Mouse (Mus musculus): ENCODE data around the gene Olfr450. TPM values are rescaled to one million over a fixed set of nuclear protein-coding genes. Genes with fewer than 3 reads are reported as not detected.
A peak's percentile ranks its signal among the peaks of the same experiment; 100 is the strongest.

The Olfr450 gene
- total and polyA plus RNA-seq, 2 experiments from 2014 or later = not detected

DNA sequence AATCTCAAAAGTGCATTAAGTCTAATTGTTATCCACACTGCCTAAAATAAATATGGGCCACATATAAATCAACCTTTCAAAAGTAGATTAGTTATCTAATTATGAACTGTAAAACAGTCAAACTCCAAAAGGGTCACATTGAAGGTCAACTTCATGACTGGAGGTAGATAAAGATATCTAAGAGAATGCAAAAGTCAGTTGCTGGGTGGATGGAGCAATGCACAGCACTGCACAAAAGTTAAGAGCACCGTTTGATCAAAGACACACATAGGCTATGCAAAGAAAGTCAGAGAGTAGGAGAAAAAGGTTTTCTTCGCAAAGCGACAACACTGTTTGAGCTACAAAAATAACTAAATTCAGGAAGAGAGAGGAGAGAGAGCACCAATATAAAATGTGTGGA, 16.8 kb upstream of the Olfr450 start:
- H3K4me2 ChIP-seq (ENCODE audit: low read depth, low read length) = no peak overlapping the region
- H3K27me3 ChIP-seq (ENCODE audit: control insufficient read depth, insufficient read depth, low read length) = no peaks in the 10 kb centered on the region
- H3K27ac ChIP-seq (ENCODE audit: low read depth) = no peak overlapping the region
- H3K4me3 ChIP-seq (ENCODE audit: low read depth, low read length) = no peak overlapping the region
- DNase-seq (ENCODE audit: low spot score) = no peak
- TF ChIP-seq EP300 (IDR thresholded peaks at IDR 0.05; ENCODE audit: low read depth) (no peak), CTCF (IDR thresholded peaks at IDR 0.05; ENCODE audit: low read depth) (no peak)
- H3K36me3 ChIP-seq (replicated peaks; ENCODE audit: control insufficient read depth, insufficient read depth, low read length) = no peaks in the 10 kb centered on the region
- H3K9me3 ChIP-seq (replicated peaks; ENCODE audit: control insufficient read depth, low read length) = no peaks in the 10 kb centered on the region
- ATAC-seq (ENCODE audit: insufficient read depth, low read depth) = no peak
- H3K4me1 ChIP-seq (ENCODE audit: control insufficient read depth, insufficient read depth) = no peaks in the 10 kb centered on the region
- 77% methylated on average over 3 of the region's 3 CpGs for WGBS
- no peak overlapping the region for H3K9ac ChIP-seq (replicated peaks; ENCODE audit: low read depth, low read length)

DNA sequence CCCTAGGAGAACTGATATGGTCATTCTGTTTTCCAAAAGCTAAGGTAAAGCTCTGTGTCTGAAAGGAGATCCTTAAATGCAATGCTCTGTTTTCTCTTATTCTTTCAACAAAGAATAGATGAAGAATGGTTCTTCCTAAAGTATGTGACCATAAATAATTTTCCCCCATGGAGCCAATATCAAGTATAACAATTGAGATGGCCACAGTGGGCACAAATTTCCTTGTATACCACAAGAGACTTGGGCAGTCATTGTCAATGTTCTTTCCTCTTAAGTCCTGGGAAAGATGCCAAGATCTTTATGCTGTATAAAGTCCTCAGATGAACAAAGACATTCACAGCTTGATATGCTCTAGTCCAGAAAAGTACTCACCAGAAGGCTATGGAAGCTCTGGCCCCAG, 22.3 kb downstream of the Olfr450 start, which contains the start of gene Olfr449:
Olfr449 (plus strand) TSS at position 301 of the 400 bp plus-strand sequence.
- Histone ChIP-seq H3K27me3 (ENCODE audit: control insufficient read depth, insufficient read depth, low read length) (no peaks in the 10 kb centered on the region), H3K9me3 (replicated peaks; ENCODE audit: control insufficient read depth, low read length) (no peaks in the 10 kb centered on the region), H3K36me3 (replicated peaks; ENCODE audit: control insufficient read depth, insufficient read depth, low read length) (no peaks in the 10 kb centered on the region), H3K4me2 (ENCODE audit: low read depth, low read length) (no peak within 1 kb of the TSS), H3K4me3 (ENCODE audit: low read depth, low read length) (no peak within 1 kb of the TSS), H3K4me1 (ENCODE audit: control insufficient read depth, insufficient read depth) (no peaks in the 10 kb centered on the region), H3K9ac (replicated peaks; ENCODE audit: low read depth, low read length) (no peak within 1 kb of the TSS), H3K27ac (ENCODE audit: low read depth) (no peak within 1 kb of the TSS)
- no peak for ATAC-seq (ENCODE audit: insufficient read depth, low read depth)
- DNase-seq (ENCODE audit: low spot score) = no peak
- no peak for TF ChIP-seq CTCF (IDR thresholded peaks at IDR 0.05; ENCODE audit: low read depth)
- no peak for TF ChIP-seq EP300 (IDR thresholded peaks at IDR 0.05; ENCODE audit: low read depth)

DNA sequence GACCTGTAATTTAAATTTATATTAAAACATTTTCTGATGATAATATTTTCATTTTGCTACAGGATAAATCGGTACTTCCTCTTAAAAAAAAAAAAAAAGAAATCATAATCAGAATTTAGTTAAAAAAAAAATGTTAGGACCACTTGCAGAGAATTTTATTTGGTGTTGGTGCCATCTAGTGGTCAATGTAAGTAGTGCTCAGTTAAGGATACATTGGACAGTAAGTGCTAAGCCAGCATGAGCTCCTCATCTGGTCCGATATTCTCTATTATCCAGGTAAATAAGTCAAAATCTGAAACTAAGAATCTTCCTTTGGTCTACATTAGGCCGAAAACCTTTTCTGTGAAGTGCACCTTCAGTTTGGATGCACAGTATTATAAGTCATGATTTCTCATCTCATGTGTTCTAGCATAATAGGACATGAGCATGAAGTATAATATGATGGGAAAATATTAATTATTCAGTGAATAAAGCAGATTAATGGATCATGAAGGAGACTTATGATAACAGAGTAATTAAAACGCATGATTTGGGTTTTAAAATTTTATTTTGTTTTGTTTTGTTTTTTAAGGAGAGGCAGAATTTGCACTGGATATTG, 48.6 kb downstream of the Olfr450 start:
- ATAC-seq (ENCODE audit: insufficient read depth, low read depth) (no peak), DNase-seq (ENCODE audit: low spot score) (peak; percentile 18)
- H3K4me1 ChIP-seq (ENCODE audit: control insufficient read depth, insufficient read depth) = no peaks in the 10 kb centered on the region
- WGBS = 9% methylated on average over 4 of the region's 4 CpGs
- H3K4me3 ChIP-seq (ENCODE audit: low read depth, low read length) = no peak overlapping the region
- no peaks in the 10 kb centered on the region for H3K9me3 ChIP-seq (replicated peaks; ENCODE audit: control insufficient read depth, low read length)
- H3K4me2 ChIP-seq (ENCODE audit: low read depth, low read length) = no peak overlapping the region
- H3K27ac ChIP-seq (ENCODE audit: low read depth) = no peak overlapping the region
- no peaks in the 10 kb centered on the region for H3K27me3 ChIP-seq (ENCODE audit: control insufficient read depth, insufficient read depth, low read length)
- TF ChIP-seq EP300 (IDR thresholded peaks at IDR 0.05; ENCODE audit: low read depth) (no peak), CTCF (IDR thresholded peaks at IDR 0.05; ENCODE audit: low read depth) (peak; percentile 59)
- H3K9ac ChIP-seq (replicated peaks; ENCODE audit: low read depth, low read length) = no peak overlapping the region
- no peaks in the 10 kb centered on the region for H3K36me3 ChIP-seq (replicated peaks; ENCODE audit: control insufficient read depth, insufficient read depth, low read length)

Other genes with a start within 250 kb of the Olfr450 start
- gene Tcaf3, start 214.2 kb upstream of the Olfr450 start, total RNA-seq (2014; rRNA removed; ENCODE audit: low replicate concordance) = not detected in 2 replicates
- not detected in 2 replicates for gene Tcaf3, start 214.2 kb upstream of the Olfr450 start, polyA plus RNA-seq (2015; fragmentation: Nextera tagmentation; extraction: Ambion mirVana)
- gene Tcaf2, start 166.7 kb upstream of the Olfr450 start, total RNA-seq (2014; rRNA removed; ENCODE audit: low replicate concordance) = 2.0 and 2.7 TPM in 2 replicates
- gene Tcaf2, start 166.7 kb upstream of the Olfr450 start, polyA plus RNA-seq (2015; fragmentation: Nextera tagmentation; extraction: Ambion mirVana) = 1.2 and 1.5 TPM in 2 replicates
- 35.7 and 45.1 TPM in 2 replicates for gene Tcaf1, start 101.9 kb upstream of the Olfr450 start, total RNA-seq (2014; rRNA removed; ENCODE audit: low replicate concordance)
- 23.9 and 24.8 TPM in 2 replicates for gene Tcaf1, start 101.9 kb upstream of the Olfr450 start, polyA plus RNA-seq (2015; fragmentation: Nextera tagmentation; extraction: Ambion mirVana)
- not detected in 2 replicates for gene Olfr453, start 72.6 kb upstream of the Olfr450 start, total RNA-seq (2014; rRNA removed; ENCODE audit: low replicate concordance)
- gene Olfr453, start 72.6 kb upstream of the Olfr450 start, polyA plus RNA-seq (2015; fragmentation: Nextera tagmentation; extraction: Ambion mirVana) = not detected in 2 replicates
- gene Olfr38, start 55.5 kb upstream of the Olfr450 start, total RNA-seq (2014; rRNA removed; ENCODE audit: low replicate concordance) = not detected in 2 replicates
- gene Olfr38, start 55.5 kb upstream of the Olfr450 start, polyA plus RNA-seq (2015; fragmentation: Nextera tagmentation; extraction: Ambion mirVana) = not detected in 2 replicates
- gene Olfr452, start 26.8 kb upstream of the Olfr450 start, total RNA-seq (2014; rRNA removed; ENCODE audit: low replicate concordance) = not detected in 2 replicates
- gene Olfr452, start 26.8 kb upstream of the Olfr450 start, polyA plus RNA-seq (2015; fragmentation: Nextera tagmentation; extraction: Ambion mirVana) = not detected in 2 replicates
- gene Olfr449, start 22.4 kb downstream of the Olfr450 start, total RNA-seq (2014; rRNA removed; ENCODE audit: low replicate concordance) = not detected in 2 replicates
- not detected in 2 replicates for gene Olfr449, start 22.4 kb downstream of the Olfr450 start, polyA plus RNA-seq (2015; fragmentation: Nextera tagmentation; extraction: Ambion mirVana)
- gene Olfr448, start 78.5 kb downstream of the Olfr450 start, total RNA-seq (2014; rRNA removed; ENCODE audit: low replicate concordance) = not detected in 2 replicates
- gene Olfr448, start 78.5 kb downstream of the Olfr450 start, polyA plus RNA-seq (2015; fragmentation: Nextera tagmentation; extraction: Ambion mirVana) = not detected in 2 replicates
- not detected in 2 replicates for gene Olfr447, start 96.9 kb downstream of the Olfr450 start, total RNA-seq (2014; rRNA removed; ENCODE audit: low replicate concordance)
- gene Olfr447, start 96.9 kb downstream of the Olfr450 start, polyA plus RNA-seq (2015; fragmentation: Nextera tagmentation; extraction: Ambion mirVana) = not detected in 2 replicates
- gene Olfr446, start 109.4 kb downstream of the Olfr450 start, total RNA-seq (2014; rRNA removed; ENCODE audit: low replicate concordance) = not detected in 2 replicates
- not detected in 2 replicates for gene Olfr446, start 109.4 kb downstream of the Olfr450 start, polyA plus RNA-seq (2015; fragmentation: Nextera tagmentation; extraction: Ambion mirVana)
- not detected in 2 replicates for gene Olfr444, start 137.1 kb downstream of the Olfr450 start, total RNA-seq (2014; rRNA removed; ENCODE audit: low replicate concordance)
- not detected in 2 replicates for gene Olfr444, start 137.1 kb downstream of the Olfr450 start, polyA plus RNA-seq (2015; fragmentation: Nextera tagmentation; extraction: Ambion mirVana)

Data from heart, postnatal 0 days (tissue).